Mouse (Mus musculus) erythroblast, embryonic 14.5 days (primary cell): ENCODE measurements around the gene Noct.

Source experiments
- GATA1 ChIP-seq: IDR thresholded peaks from 2 replicates; pipeline ENCODE4 v1.6.1; 2012; ENCODE audit warnings: low read length, inconsistent platforms, mixed read lengths
- TAL1 ChIP-seq: IDR thresholded peaks from 3 replicates; pipeline ENCODE4 v1.6.1; 2012; ENCODE audit warnings: low read length, inconsistent platforms, mixed read lengths

DNA sequence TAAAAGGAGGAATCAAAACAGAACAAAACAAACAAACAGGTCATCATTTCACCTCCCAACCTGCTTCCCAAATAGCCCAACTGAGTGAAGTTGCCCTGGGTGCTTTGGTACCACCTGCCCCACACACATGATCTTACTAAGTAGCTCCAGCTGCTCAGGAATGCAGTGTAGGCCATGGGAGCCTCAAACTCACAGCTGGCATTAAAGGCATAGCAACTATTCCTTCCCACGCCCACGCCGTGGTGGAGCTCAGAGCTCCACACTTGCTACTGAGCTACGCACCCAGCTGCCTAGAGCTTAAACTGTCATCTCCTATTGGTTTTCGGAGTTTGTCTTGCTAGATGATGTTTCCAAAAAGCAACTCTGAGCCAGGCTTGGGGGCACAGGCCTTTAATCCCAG is 5.0 kb upstream of the Noct start:
- TF ChIP-seq GATA1, result no peak
- TF ChIP-seq TAL1, result no peak
